Mouse (Mus musculus) heart, embryonic 13.5 days (tissue): ENCODE results near the gene Edn1. TPM values are rescaled to one million over a fixed set of nuclear protein-coding genes. Genes with fewer than 3 reads are reported as not detected.

Experiments used
- polyA plus RNA-seq: library from polyadenylated mRNA; unstranded; fragments of >200 nt; fragmentation: Nextera tagmentation; extraction: Ambion mirVana; gene quantifications from 2 replicates; pipeline ENCODE4 v1.2.1, GENCODE M21; 2015

Edn1 gene
- polyA plus RNA-seq, 1 experiment from 2014 or later, result 7.1 TPM

Other genes starting within 250 kb of the Edn1 start
- 8.3 and 8.5 TPM in 2 replicates for gene Hivep1, start 249.5 kb upstream of the Edn1 start, polyA plus RNA-seq